Mouse (Mus musculus) kidney, adult 2 months (tissue): ENCODE measurements around the gene Lgr6. TPM values are rescaled to one million over a fixed set of nuclear protein-coding genes. Genes with fewer than 3 reads are reported as not detected.

Experiments
- DNase-seq: peaks from one replicate; pipeline ENCODE4 v3.0.0; 2021
- H3K27ac ChIP-seq: fragments of 200-500 bp; 2 replicates; pipeline ENCODE4 v1.5.1; 2012; ENCODE audit warnings: low read depth, low read length, control low read depth, inconsistent platforms; ENCODE audit not compliant: insufficient read depth
- H3K27me3 ChIP-seq: fragments of 200-500 bp; replicated peaks from 2 replicates; pipeline ENCODE4 v1.6.1; 2012; ENCODE audit warnings: mild to moderate bottlenecking, moderate library complexity, low read length, inconsistent platforms; ENCODE audit not compliant: control insufficient read depth, insufficient read depth
- H3K36me3 ChIP-seq: fragments of 200-500 bp; 2 replicates; pipeline ENCODE4 v1.6.1; 2012; ENCODE audit warnings: mild to moderate bottlenecking, moderate library complexity, low read length, inconsistent platforms; ENCODE audit not compliant: control insufficient read depth, insufficient read depth
- H3K4me1 ChIP-seq: fragments of 200-500 bp; 2 replicates; pipeline ENCODE4 v1.6.1; 2011; ENCODE audit warnings: low read length; ENCODE audit not compliant: control insufficient read depth, insufficient read depth
- H3K4me3 ChIP-seq: fragments of 200-500 bp; 2 replicates; pipeline ENCODE4 v1.5.1; 2011; ENCODE audit warnings: mild to moderate bottlenecking, low read depth, low read length, control low read depth; ENCODE audit not compliant: insufficient read depth
- CTCF ChIP-seq: fragments of 200-500 bp; conservative IDR thresholded peaks from 2 replicates; pipeline ENCODE4 v1.5.1; 2011; ENCODE audit warnings: low read depth, mild to moderate bottlenecking, control low read depth, low read length, moderate library complexity, mixed read lengths; ENCODE audit not compliant: insufficient read depth, insufficient read length
- POLR2A ChIP-seq: fragments of 200-500 bp; IDR thresholded peaks from one replicate; pipeline ENCODE4 v1.6.1; 2011; ENCODE audit warnings: low read depth, low read length, control low read depth
- WGBS: fragments of 180-500 bp; shearing (Covaris S2); methylation state at CpG from one replicate; pipeline ENCODE4 v1.1.7; 2018; 5-methylcytosine and 5-hydroxymethylcytosine counted together
- polyA plus RNA-seq: library from polyadenylated mRNA; depleted of rRNA; stranded (reverse); fragments of >200 nt; gene quantifications from 2 replicates; pipeline ENCODE4 v1.2.3, GENCODE M21; 2012

Gene Lgr6
- polyA plus RNA-seq, 1 experiment = 0.75 TPM

DNA sequence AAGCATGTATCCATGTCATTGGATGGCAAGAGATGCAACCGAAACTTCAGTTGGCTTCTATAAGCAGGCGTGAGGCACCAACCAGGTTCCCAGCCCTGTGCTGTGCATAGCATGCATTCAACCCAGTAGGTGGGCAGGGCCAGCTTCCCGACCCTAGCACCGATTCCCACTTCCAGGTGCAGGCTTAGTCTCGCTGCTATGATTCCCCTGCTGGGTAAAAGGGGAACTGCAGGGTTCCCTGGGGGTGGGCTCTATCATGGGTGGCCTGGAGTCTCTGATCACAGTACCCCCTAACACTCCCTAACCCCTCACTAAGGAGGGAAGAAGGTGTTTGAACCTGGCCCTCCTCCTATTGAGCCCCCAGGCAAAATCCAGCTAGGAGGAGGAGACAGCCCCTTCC, 42.1 kb downstream of the Lgr6 start:
- no peak for DNase-seq
- 71% methylated on average over 5 of the region's 5 CpGs for WGBS
- Histone ChIP-seq H3K4me3 (no peak overlapping the region), H3K36me3 (no peaks in the 10 kb centered on the region), H3K27ac (no peak overlapping the region), H3K27me3 (no peaks in the 10 kb centered on the region), H3K4me1 (no peaks in the 10 kb centered on the region)
- TF ChIP-seq POLR2A (no peak), CTCF (no peak)

DNA sequence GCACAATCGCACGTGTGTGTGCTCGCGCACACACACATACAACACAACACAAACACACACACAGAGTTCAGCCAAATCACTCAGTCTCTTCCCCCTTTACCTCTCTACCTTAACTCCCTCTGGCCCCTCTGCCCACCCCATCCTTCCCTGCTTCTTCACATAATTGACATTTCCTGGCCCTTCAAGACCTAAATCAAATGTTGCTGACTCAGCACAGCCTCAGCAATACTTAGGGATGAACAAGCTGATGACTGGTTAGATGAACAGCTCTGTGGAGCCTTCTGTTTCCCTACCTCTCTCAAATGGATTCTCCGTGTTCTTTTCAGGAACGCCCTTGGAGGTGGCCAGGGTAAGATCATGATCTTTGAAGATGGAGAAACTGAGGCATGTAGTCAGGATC, 43.8 kb downstream of the Lgr6 start:
- TF ChIP-seq CTCF = no peak
- no peak for TF ChIP-seq POLR2A
- no peak overlapping the region for H3K4me3 ChIP-seq
- no peak for DNase-seq
- 95% methylated on average over 6 of the region's 6 CpGs for WGBS
- no peak overlapping the region for H3K27ac ChIP-seq
- H3K4me1 ChIP-seq = no peaks in the 10 kb centered on the region
- H3K27me3 ChIP-seq = no peaks in the 10 kb centered on the region
- no peaks in the 10 kb centered on the region for H3K36me3 ChIP-seq

DNA sequence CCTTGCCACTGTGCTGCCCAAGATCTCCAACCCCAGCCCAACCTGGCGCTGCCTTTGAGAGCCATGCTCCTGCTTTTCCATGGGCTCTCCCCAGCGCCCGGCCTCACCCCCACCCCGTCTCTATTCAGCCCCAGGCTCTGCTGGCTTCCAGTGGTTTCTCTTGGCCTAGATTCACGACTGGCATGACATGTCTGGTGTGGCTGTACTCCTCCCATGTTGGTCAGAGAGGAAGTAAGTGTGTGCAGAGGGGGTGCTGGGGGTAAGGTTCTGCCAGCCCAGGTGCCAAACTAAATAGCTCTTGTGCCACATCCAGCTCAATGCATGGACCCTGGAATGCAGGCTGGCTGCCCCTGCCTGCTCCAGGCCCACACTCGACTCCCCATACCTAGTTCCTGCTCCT, 44.9 kb downstream of the Lgr6 start:
- Histone ChIP-seq H3K4me1 (no peaks in the 10 kb centered on the region), H3K36me3 (no peaks in the 10 kb centered on the region), H3K27me3 (no peaks in the 10 kb centered on the region), H3K4me3 (no peak overlapping the region), H3K27ac (no peak overlapping the region)
- TF ChIP-seq CTCF (no peak), POLR2A (no peak)
- DNase-seq = no peak
- WGBS = 72% methylated on average over 6 of the region's 6 CpGs

DNA sequence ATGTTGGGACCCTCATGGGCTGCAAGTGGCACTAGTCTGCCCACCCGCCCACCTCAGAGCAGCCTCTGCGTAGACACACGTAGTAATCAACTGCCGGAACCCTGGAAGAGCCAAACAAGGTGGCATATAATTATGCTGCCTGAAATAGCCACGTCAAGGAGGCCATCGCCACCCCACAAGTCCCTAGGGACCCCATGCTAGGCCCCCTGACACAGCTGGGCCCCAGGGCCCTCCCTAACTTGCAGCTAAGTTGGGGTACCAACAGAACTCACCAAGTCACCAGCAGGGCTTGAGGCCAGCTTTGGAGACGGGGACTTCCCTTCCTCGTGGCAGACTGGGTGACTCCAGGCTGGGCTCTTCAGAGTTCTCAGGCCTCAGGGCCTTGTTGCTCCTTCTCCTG, 48.2 kb downstream of the Lgr6 start:
- WGBS = 82% methylated on average over 8 of the region's 8 CpGs
- TF ChIP-seq CTCF = no peak
- no peak for TF ChIP-seq POLR2A
- H3K36me3 ChIP-seq = no peaks in the 10 kb centered on the region
- DNase-seq = no peak
- H3K4me3 ChIP-seq = no peak overlapping the region
- H3K27me3 ChIP-seq = no peaks in the 10 kb centered on the region
- H3K4me1 ChIP-seq = no peaks in the 10 kb centered on the region
- no peak overlapping the region for H3K27ac ChIP-seq

DNA sequence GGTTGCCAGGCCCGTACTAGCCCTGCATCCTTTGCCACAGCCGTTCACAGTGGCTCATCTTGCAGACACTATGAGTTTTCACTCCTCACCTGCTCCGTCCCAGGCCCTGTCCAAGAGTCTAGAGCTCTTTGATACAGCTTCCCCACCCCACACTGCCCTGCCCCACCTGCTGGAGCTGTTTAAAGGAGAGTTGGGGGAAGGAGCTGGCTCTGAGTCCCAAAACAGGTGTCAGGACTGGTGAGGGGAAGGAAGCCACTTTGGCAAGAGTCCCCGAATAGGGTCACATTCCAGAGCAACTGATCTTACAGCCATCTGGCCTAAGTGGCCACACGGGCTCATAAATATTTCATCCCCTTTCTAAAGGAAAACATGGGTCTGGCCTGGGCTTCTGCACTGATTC, 51.0 kb downstream of the Lgr6 start:
- Histone ChIP-seq H3K27ac (no peak overlapping the region), H3K36me3 (no peaks in the 10 kb centered on the region), H3K27me3 (no peaks in the 10 kb centered on the region), H3K4me3 (no peak overlapping the region), H3K4me1 (no peaks in the 10 kb centered on the region)
- WGBS = 69% methylated on average over 5 of the region's 5 CpGs
- no peak for DNase-seq
- no peak for TF ChIP-seq CTCF
- no peak for TF ChIP-seq POLR2A

DNA sequence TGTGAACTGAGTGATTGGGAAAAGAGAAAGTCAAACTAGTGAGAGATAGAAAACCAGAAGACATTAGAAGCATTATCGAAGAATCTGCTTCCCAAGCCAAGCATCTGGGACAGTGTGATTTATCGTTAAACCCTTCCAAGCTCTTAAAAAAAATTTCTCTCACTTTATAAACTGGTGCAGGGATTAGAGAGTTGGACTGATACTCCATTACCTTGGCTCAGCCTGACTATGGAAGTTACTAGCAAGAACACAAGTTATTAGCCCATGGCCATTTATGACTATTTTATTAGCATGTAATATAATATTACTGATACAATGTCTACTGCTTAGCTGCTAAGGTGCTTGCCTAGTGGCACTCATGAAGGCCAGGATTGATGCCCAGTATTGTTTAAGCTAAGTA, 60.6 kb downstream of the Lgr6 start:
- 92% methylated on average over 2 of the region's 2 CpGs for WGBS

DNA sequence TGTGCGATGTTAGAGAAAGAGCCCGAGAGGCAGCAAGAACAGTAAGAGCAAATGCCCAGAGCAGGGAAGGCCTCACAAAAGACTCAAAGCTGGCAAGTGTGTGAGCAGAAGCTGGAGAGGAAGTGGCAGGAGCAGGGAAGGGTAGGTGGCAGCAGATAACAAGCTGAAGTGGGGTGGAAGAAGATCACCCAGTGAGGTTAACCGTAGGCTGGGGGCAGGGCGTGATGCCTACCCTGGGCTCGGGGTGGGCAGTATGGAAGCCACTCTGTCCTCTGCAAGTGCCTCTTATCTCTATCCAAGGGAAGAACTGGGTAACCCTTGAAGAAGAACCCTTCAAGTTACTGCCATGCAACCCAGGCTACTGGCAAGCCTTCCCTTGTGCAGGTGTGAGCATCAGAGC, 68.8 kb downstream of the Lgr6 start:
- TF ChIP-seq POLR2A = no peak
- WGBS = 89% methylated on average over 5 of the region's 5 CpGs
- Histone ChIP-seq H3K27me3 (no peaks in the 10 kb centered on the region), H3K4me1 (no peaks in the 10 kb centered on the region), H3K27ac (no peak overlapping the region), H3K4me3 (no peak overlapping the region), H3K36me3 (no peaks in the 10 kb centered on the region)
- DNase-seq = no peak

More for the DNA sequence above, 60.6 kb downstream of the Lgr6 start:
- Histone ChIP-seq H3K27ac (no peak overlapping the region), H3K4me1 (no peaks in the 10 kb centered on the region), H3K36me3 (no peaks in the 10 kb centered on the region), H3K4me3 (no peak overlapping the region), H3K27me3 (no peaks in the 10 kb centered on the region)
- no peak for TF ChIP-seq CTCF
- TF ChIP-seq POLR2A = no peak
- no peak for DNase-seq

DNA sequence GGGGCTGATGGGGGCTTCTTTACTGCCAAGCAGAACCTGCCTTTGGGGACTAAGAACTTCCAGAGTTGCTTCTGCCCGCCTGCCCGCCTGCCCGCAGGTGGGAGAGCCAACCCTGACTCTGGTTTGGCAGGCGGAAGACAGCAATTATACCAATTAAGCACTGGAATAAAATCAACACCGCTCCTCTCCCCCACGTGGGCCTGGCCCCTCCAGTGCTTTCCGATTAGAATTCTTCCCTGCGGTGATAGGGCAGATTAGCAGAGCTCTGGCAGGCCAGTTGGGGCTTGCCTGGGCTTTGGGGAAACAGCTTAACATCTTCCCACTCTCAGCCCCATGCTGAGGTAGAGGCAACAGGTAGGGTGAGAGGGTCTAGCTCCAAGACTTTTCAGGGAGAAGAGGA, 72.4 kb downstream of the Lgr6 start:
- Histone ChIP-seq H3K27ac (no peak overlapping the region), H3K4me1 (no peaks in the 10 kb centered on the region), H3K4me3 (no peak overlapping the region), H3K27me3 (no peaks in the 10 kb centered on the region), H3K36me3 (no peaks in the 10 kb centered on the region)
- WGBS = 65% methylated on average over 8 of the region's 8 CpGs
- no peak for DNase-seq
- TF ChIP-seq POLR2A = no peak
- TF ChIP-seq CTCF = no peak
